In the genomic region with DNA sequence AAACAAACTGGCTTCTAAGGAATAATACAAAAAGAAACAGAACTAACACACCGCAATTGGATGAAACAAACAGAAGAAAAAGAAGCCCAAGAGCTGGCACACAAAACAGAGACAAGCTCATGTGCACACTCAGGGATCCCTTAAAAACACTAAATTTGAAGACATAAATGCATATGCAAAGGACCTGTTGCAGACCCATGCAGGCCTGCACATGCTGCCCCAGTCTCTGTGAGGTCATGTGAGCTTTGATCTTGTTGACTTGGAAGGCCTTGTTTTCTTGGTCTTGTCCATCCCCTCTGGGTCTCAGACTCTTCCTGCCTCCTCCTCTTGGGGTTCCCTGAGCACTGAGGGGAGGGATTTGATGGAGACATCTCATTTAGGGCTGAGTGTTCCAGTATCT, we compare ENCODE assay signal across 24 mouse cellular contexts. TPM values are rescaled to one million over a fixed set of nuclear protein-coding genes. Genes with fewer than 3 reads are reported as not detected.
"Had no signal": no experiment of that assay in that cellular context is flagged by ENCODE, and none has a peak within 500 bp of the region (broad histone marks: within the 10 kb centered on the region; RNA-seq: fewer than 3 reads in every experiment).

No protein-coding gene starts in this region.

- H3K9me3 ChIP-seq: heart, embryonic 10.5 days; heart, embryonic 12.5 days; hindbrain, embryonic 13.5 days; hindbrain, embryonic 15.5 days; intestine, embryonic 15.5 days; kidney, embryonic 15.5 days; limb, embryonic 10.5 days; limb, embryonic 12.5 days; liver, embryonic 13.5 days had no signal

- H3K27me3 ChIP-seq: hindbrain, embryonic 15.5 days; intestine, embryonic 15.5 days; liver, embryonic 13.5 days had no signal

- H3K27ac ChIP-seq: heart, embryonic 10.5 days; hindbrain, embryonic 13.5 days; hindbrain, embryonic 15.5 days; hindbrain, postnatal 0 days; intestine, embryonic 15.5 days; kidney, embryonic 15.5 days; kidney, postnatal 0 days; layer of hippocampus, adult 2 months; left cerebral cortex, adult 2 months; limb, embryonic 10.5 days; limb, embryonic 12.5 days; liver, embryonic 13.5 days had no signal

- H3K4me3 ChIP-seq: heart, embryonic 10.5 days; heart, embryonic 12.5 days; hindbrain, embryonic 13.5 days; hindbrain, embryonic 15.5 days; intestine, embryonic 15.5 days; kidney, embryonic 15.5 days; layer of hippocampus, adult 2 months; left cerebral cortex, adult 2 months; limb, embryonic 10.5 days; limb, embryonic 12.5 days; liver, embryonic 13.5 days had no signal

- H3K4me2 ChIP-seq: heart, embryonic 12.5 days; hindbrain, embryonic 13.5 days; hindbrain, embryonic 15.5 days; intestine, embryonic 15.5 days; kidney, embryonic 15.5 days; limb, embryonic 12.5 days; liver, embryonic 11.5 days; liver, embryonic 13.5 days had no signal

- H3K4me1 ChIP-seq: intestine, embryonic 15.5 days had no signal

- H3K36me3 ChIP-seq: heart, embryonic 10.5 days; heart, embryonic 12.5 days; hindbrain, embryonic 13.5 days; hindbrain, embryonic 15.5 days; intestine, embryonic 15.5 days; kidney, embryonic 15.5 days; limb, embryonic 10.5 days; limb, embryonic 12.5 days; liver, embryonic 13.5 days had no signal

- H3K9ac ChIP-seq: heart, embryonic 12.5 days; hindbrain, embryonic 13.5 days; hindbrain, embryonic 15.5 days; intestine, embryonic 15.5 days; kidney, embryonic 15.5 days; limb, embryonic 12.5 days; liver, embryonic 13.5 days had no signal

- DNase-seq: gastrocnemius, postnatal 14 days; gastrocnemius, postnatal 36 days; heart, adult 18-20 months; heart, postnatal 10 days; kidney, adult 18-20 months; kidney, adult 8-10 months; kidney, postnatal 14 days; kidney, postnatal 4 days; liver; liver, embryonic 13.5 days had no signal

RNA-seq across cellular contexts. Expression of a gene that starts 33.3 kb away (rescaled TPM):
- total RNA-seq: hematopoietic stem cell, adult 5-6 weeks had no signal
